Mouse (Mus musculus): ENCODE measurements around the gene Slc7a6.

The Slc7a6 gene

GRCm38 (mm10) chr8:106140769-106141168 lies 27.9 kb upstream of the Slc7a6 start:
- no peak for DNase-seq (ENCODE audit: low read depth, low spot score)

DNA sequence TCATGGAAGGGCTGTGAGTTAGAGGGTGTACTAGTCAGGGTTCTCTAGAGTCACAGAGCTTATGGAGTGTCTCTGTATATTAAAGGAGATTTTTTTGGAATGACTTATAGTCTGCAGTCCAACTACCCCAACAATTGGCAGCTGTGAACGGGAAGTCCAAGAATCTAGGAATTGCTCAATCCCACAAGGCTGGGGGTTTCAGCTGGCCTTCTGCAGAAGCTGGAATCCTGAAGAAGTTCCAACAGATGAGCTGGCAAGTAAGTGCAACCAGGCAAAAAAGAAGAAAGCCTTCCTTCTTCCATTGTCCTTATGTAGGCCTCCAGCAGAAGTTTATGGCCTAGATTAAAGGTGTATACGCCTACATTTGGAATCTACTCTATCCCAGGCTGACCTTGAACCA lies 23.3 kb upstream of the Slc7a6 start:
- DNase-seq (ENCODE audit: low read depth, low spot score): no peak

DNA sequence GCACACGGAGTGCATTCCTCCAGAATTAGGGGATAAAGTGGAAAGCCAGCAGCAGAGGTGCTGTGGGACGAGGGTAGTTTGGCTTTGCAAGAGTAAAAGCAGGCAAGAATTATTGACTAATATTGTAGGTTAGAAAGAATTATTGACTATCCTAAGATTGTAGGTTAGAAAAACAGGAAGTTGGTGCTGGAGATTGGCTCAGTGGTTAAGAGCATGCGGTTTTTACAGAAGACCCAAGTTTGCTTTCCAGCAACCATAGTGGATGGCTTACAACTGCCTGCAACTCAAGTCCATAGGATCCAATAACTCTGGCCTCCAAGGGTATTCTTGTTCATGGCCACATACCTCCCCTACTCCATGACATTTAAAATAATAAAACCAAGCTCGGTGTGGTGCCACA lies 22.6 kb upstream of the Slc7a6 start:
- DNase-seq (ENCODE audit: low read depth, low spot score): no peak

GRCm38 (mm10) chr8:106147868-106148565 lies 20.6 kb upstream of the Slc7a6 start:
- no peak for DNase-seq (ENCODE audit: low read depth, low spot score)

DNA sequence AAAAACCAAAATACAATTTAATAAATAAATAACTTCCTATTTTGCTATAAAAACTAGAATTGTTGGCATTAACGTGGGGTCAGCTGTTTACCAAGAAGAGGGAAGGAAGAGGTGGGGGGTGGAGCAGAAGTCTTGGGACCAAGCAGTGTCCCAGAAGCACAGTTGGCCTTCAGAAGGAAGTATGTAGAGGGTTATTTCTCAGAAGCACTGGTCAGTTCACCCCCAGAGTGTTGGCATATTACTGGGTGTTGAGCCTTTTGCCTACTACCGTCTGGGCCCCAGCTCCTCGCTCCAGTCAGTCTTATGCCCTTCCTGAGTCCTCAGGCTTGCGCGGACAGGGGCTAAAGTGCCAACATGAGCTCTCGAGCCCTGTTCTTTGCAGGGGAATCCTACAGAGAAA lies 19.6 kb upstream of the Slc7a6 start:
- no peak for DNase-seq (ENCODE audit: low read depth, low spot score)

GRCm38 (mm10) chr8:106149801-106150652 lies 18.6 kb upstream of the Slc7a6 start, which contains the start of gene Pla2g15:
Pla2g15 (plus strand) TSS chr8:106150399.
- peak; percentile 95 for DNase-seq (ENCODE audit: low read depth, low spot score)

DNA sequence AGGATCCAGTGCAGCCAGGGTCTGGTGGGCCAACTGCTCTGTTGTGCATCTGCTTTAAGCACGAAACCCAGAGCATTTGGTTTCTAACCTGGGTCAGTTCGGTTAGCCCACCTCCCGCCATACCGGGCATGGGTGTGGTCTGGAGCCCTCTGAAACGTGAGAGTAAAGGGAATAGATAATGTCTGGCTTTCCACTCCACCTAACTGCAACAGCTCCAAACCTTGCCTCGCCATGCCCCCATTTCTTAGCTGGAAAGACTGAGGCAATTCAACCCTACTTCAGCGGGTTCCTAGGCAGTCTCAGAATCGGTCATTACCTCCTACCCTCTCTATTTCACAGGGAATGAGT lies 18.0 kb upstream of the Slc7a6 start:
- no peak for DNase-seq (ENCODE audit: low read depth, low spot score)

GRCm38 (mm10) chr8:106151041-106151440 lies 17.6 kb upstream of the Slc7a6 start:
- DNase-seq (ENCODE audit: low read depth, low spot score): no peak

- no peak for DNase-seq (ENCODE audit: low read depth, low spot score)
Measured at GRCm38 (mm10) chr8:106152876-106153275, 15.8 kb upstream of the Slc7a6 start.

GRCm38 (mm10) chr8:106157419-106157818 lies 11.2 kb upstream of the Slc7a6 start:
- DNase-seq (ENCODE audit: low read depth, low spot score): no peak

GRCm38 (mm10) chr8:106158381-106158780 lies 10.3 kb upstream of the Slc7a6 start:
- no peak for DNase-seq (ENCODE audit: low read depth, low spot score)

DNA sequence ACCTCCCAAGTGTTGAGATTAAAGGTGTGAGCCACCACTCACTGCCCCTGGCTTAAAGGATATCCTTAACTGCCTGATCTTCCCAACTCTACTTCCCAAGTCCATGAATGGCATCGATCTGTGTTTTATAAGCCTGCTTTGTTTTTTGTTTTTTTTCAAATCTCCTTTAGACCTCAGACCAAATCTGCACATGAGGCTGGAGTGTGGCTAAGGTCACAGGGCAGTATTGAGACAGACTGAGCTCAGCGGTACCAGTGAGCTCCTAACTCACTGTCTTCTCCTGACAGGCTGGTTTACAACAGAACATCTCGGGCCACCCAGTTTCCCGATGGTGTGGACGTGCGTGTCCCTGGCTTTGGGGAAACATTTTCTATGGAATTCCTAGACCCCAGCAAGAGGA lies 8.8 kb upstream of the Slc7a6 start:
- DNase-seq (ENCODE audit: low read depth, low spot score): no peak

- no peak for DNase-seq (ENCODE audit: low read depth, low spot score)
Measured at GRCm38 (mm10) chr8:106163251-106163650, 5.4 kb upstream of the Slc7a6 start.

DNA sequence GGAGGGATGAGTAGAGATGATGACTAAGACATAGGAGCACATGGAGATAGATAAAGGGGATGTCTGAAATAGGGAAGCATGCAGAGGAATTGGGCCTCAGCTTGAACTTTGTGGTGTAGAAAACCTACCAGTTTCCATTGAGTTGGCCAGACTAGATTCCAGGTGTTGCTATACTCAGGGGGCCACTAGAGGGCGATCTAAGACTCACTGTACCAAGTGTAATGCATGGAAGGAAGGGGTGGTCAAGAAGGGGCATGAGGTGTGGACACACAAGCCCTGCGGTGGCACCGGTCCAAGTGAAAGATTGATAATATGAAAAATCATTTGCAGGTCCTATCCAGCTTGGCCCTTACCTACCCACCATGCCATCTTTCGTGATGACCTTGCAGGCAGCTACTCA lies 3.2 kb upstream of the Slc7a6 start:
- no peak for DNase-seq (ENCODE audit: low read depth, low spot score)

DNA sequence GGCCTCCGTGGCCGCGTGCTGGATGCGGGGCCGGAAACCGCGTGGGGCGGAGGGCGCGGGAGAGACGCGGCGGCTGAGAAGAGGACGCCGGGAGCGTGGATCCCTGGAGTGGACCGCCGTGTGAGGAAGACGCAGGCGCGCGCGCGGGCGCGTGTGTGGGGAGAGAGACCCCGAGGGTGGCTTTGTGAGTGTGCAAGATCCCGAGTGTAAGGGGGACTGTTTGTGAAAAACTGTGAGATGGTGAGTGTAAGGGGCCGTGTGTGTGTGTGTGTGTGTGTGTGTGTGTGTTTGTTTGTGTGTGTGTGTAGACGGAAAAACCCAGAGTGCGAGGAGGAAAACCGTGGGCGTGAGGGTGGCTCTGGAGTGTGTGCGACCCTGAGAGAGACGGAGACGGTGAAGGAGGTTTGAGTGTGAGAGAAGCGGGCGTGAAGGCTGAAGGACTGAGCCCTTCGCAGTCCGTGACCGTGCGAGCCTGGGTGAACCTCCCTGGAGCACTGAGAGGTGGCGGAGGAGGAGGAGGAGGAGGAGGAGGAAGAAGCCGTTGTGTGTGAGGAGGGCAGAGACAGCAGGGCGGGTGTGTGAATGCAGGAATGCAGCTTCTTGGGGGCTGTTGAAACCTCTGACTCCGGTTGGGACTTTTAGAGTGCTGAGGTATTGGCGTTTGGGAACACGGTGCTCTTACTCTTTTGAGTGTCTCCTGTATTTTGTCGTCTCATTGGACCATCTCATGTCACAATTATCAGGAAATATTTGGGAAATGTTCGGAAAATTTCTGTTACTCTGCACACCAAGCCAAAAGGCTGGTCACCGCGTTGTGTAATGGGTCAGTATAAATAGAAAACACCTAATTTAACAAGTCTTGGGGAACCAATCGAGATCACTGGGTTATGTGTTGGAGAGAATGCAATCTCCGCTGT lies 618 bp downstream of the Slc7a6 start:
- DNase-seq (ENCODE audit: low read depth, low spot score): peak; percentile 24

DNA sequence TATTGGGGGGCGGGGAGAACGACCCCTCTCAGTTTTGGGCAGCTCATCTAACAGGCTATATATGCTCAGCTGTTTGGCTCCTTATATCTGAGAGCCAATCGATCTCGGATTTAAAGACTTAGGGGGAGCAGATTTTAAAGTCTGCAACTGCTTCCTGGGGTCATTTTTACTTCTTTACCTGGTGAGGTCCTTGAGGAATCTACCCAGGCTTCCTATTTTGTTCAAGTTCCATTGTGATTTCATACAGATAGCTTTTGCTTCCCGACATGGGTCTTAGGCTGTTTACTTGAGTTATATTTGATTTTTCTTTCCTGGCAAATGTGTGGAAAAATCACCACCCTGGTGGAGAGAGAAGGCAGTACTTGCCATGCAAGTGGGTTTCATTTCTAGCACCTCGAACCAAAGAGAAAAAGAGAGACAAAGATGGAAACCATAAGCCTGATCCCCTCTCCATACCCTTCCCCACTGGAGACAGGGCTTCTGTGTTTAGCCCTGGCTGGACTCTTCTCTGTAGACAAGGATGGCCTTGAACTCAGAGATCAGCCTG lies 1.4 kb downstream of the Slc7a6 start:
- no peak for DNase-seq (ENCODE audit: low read depth, low spot score)

DNA sequence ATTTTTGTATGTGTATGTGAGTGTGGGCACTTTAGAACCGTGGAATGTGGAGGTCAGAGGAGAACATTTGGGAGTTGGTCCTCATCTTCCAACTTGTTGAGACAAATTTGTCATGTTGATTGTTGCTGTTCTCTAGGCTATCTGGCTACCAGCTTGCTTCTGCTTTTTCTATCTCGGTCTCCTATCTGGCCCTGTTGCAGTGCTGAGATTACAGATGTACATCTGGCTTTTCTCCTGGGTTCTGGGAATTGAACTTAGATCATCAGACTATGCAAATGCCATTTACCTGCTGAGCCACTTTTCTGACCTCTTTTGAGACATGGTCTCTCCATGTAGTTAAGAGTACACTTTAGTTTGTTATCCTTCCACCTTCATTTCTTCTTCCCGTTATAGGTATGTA lies 4.9 kb downstream of the Slc7a6 start:
- DNase-seq (ENCODE audit: low read depth, low spot score): no peak

DNA sequence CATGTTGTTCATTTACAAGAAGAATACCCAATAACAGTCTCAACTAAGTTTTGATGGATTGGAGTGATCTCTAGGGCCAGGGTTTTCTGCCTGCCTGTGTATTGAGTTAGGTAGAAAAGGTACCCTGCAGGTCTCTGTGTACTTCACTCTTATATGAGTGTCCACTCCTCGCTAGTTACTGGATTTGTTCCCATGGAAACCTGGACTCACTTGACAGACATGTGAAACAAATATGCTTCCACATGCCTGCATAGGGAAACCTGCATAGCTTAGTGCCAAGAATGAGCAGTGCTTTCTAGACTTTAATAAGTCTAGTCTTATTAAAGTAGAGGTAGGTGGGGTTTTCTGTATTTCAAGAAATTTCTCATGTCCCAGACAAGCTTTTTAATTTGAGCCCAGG lies 8.2 kb downstream of the Slc7a6 start:
- no peak for DNase-seq (ENCODE audit: low read depth, low spot score)

DNA sequence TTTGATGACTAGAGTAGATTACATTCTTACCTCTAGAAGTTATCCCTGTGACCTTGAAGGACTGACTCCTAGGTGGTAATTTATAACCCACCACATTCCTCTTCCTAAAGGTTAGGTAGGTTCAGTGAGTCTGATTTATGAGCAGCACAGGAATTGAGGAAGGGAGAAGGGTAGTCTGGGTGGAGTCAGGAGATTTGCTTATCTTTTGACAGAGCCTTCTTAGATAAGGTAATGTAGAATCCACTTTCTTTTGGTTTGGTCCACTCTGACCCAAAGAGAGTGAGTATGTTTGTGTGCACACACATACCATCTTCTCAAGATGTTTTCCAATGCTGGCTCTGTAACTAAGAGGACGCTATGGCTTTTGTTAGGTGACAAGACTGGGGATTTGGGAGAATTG lies 8.9 kb downstream of the Slc7a6 start:
- DNase-seq (ENCODE audit: low read depth, low spot score): no peak

DNA sequence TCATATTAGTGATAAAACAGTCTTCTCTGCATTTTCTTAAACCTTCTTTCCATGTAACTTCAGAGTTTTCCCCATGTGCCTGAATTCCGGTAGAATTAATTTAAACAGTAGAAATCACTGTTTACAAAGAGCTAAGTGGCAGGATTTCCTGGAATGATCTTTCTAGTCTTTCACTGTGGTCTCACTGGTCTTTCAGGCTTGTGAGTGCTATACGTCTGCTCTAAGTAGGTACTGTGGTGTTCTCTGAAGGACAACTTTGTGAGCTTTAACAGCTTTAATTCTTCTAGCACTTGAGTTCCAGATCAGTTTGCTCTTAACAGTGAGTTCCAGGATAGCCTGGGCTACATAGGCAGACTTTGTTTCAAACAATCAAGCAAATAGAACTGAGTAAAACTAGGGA lies 9.8 kb downstream of the Slc7a6 start:
- no peak for DNase-seq (ENCODE audit: low read depth, low spot score)

GRCm38 (mm10) chr8:106185628-106186270 lies 17.1 kb downstream of the Slc7a6 start:
- DNase-seq (ENCODE audit: low read depth, low spot score): no peak
